Mouse (Mus musculus) liver, embryonic 14.5 days (tissue): Measurements from ENCODE around the gene Snx12.

Source experiments
- CTCF ChIP-seq: IDR thresholded peaks from 2 replicates; pipeline ENCODE4 v1.5.1; 2016; ENCODE audit warnings: antibody characterized with exemption, low read depth, control low read depth
- EP300 ChIP-seq: IDR thresholded peaks from 2 replicates; pipeline ENCODE4 v1.6.1; 2016; ENCODE audit warnings: antibody characterized with exemption, low read depth

GRCm38 (mm10) chrX:101063503-101063902 is 158.9 kb downstream of the Snx12 start:
- TF ChIP-seq CTCF (no peak), EP300 (no peak)
